Mouse (Mus musculus): Measurements from ENCODE around the gene Stx2.

Stx2 gene

GRCm38 (mm10) chr5:128953278-128954070 is 54.9 kb downstream of the Stx2 start, which contains the start of gene Rimbp2:
Gene Rimbp2, minus strand, starts transcription at chr5:128953486.
- DNase-seq (ENCODE audit: low spot score in 2 of 2) = peak; percentile 86 to 87

- DNase-seq (ENCODE audit: low spot score in 2 of 2) = peak; percentile 69 to 78
These were observed 55.8 kb downstream of the Stx2 start for GRCm38 (mm10) chr5:128952291-128953195.

DNA sequence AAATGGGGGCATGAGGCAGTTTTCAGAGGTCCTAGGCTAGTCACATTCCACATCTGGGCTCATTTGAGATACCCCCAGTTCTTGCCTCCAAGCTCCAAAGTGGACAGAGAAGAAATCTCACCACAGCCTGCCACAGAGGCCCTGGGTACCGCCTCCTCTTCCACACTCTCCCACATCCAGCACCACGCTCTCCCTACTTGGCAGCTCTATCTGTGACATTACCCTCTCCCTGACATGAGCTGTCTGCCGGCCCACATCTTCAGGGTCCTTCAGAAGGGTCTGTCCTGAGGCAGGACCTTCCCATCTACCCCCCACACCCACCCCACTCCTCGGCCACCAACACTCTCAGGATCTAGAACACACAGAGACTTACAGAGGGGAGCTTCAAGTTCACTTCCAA is 56.9 kb downstream of the Stx2 start:
- DNase-seq (ENCODE audit: low spot score in 2 of 2) = no peak

DNA sequence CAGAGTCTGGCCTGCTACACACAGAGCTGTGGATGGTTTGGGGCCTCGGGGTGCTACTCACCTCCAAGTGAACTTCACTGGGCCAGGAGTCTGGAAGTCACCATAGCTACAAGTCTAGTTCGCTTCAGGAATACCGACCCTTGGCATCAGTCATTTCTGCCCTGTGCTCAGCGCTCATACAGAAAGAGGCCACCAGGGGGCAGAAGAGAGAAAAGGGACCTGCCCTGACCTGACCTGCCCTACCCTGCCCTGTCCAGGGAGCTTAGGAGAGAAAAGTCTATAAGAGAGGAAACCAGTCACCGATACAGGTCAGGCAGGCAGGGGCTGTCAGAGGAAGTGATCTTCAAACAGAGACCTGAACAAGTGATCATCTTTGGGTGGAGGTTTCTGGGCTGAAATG is 61.3 kb downstream of the Stx2 start:
- no peak for DNase-seq (ENCODE audit: low spot score in 2 of 2)

DNA sequence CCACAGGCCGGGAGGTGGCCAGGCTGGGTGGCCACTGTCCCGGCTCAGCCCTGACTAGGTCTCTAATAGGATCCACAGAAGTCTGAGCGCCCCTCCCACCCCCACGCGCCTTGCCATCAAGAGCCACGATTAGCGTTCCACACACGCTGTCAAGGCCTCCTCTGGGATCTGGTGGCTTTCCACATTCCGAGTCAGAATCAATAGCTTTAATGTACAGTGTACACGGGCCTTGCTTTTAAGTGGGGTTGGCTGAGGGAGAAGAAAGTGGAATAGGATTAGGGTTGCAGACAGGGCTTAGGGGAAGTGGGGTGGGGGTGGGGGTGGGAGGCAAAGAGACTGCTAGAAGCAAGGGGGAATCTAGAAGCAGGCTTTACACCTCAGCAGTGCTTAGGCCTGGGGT is 67.9 kb downstream of the Stx2 start:
- DNase-seq (ENCODE audit: low spot score in 2 of 2) = no peak

DNA sequence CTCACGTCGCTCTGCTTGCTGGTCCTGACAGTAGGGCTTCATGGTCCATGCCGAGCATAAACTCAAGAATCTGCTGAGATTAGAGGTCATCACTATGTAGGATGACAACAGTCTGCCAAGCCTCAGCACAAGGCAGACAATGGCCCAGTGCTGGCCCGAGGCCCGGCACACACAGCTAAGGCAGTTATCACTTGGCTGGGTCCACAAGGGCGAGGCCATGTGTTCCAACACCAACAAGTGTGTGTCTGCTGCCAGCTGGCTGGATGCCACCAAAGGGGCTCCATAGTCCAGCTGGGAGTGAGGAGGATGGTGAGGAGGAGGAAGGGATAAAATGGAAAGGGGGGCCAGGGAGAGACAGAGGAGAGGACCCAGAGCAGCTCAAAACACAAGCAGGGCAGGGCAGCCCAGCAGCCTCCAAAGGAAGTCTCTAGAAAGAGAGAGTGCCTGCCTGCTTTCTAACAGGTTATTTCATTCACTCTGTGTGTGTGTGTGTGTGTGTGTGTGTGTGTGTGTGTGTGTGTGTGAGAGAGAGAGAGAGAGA is 72.9 kb downstream of the Stx2 start:
- peak; percentile 68 to 75 for DNase-seq (ENCODE audit: low spot score in 2 of 2)

Measured in right cerebral cortex, postnatal 10 days (tissue).